Mouse (Mus musculus): ENCODE results near the gene Aftph. TPM values are rescaled to one million over a fixed set of nuclear protein-coding genes. Genes with fewer than 3 reads are reported as not detected.

Aftph gene
- polyA plus RNA-seq, 1 experiment: 36.1 TPM

DNA sequence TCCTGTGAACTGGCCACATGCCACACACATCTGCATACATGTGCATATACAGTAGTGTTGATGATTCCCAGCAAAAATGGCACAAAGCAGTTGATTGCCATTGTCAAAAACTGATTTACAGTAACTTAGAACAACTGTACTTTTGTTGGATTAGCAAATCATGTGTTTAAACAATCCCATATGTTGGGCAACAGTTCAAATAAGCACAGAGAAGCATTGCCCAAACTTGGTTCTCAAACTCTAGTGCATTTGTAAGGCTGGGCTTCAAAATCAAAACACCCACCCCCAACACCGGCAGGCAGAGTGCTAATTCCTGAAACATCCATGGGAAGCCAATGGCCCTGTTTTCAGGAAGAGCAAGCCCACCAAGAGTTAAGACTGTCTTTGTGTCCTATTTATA, 90.2 kb downstream of the Aftph start:
- no peak for DNase-seq (ENCODE audit: low read depth, low spot score)
- WGBS: 79% methylated on average over 1 of the region's 1 CpGs

DNA sequence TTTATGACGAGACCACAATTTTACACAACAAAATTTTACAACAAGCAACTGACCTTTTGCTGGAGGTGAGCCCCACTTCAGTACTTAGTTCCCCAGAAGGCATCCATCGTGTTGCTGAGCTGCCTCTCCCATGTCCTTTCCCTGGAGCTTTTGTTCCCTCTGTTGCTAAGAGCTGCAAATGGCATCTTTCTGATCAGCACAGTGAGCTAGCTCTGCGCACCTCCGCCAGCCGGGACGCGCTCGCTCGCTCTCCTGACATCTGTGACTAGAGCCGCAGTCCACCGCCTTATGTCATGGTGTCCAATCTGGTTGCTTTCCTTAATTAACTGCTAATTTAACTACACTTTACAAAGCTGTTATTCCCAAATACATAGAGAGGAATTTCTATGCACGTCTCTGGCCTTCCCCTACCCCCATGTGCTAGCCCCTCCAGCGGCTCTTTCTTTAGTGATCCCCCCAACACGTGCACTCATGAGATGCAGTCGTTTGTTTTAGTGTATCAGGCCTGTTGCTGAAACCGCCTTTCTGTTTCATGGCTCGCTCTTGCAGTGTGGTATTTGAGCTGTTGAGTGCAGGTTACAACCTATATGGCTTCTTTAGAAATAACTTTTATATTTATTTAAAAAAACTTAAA, 91.3 kb downstream of the Aftph start:
- WGBS: 93% methylated on average over 17 of the region's 17 CpGs
- DNase-seq (ENCODE audit: low read depth, low spot score): no peak

DNA sequence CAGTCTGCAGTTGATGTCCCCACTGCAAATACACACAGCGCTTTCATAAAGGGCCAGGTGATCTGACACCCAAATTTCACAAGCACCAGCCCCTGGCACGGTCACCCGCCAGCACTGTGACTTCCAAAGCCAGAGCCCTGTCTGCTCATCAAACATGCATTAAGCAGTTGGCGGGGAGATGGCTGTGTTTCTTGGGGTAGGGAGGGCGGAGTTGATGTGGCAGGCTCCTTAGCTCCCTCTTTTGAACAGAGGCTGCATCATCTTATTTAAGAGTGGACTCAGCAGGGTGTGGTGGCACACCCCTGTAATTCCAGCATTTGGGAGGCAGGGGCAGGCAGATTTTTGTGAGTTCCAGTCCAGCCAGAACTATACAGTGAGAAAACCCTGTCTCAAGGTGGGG, 91.9 kb downstream of the Aftph start:
- DNase-seq (ENCODE audit: low read depth, low spot score): no peak
- 74% methylated on average over 5 of the region's 5 CpGs for WGBS

GRCm38 (mm10) chr11:20647902-20648625, 93.3 kb downstream of the Aftph start:
- WGBS: 59% methylated on average over 19 of the region's 19 CpGs
- no peak for DNase-seq (ENCODE audit: low read depth, low spot score)

GRCm38 (mm10) chr11:20646986-20647726, 94.2 kb downstream of the Aftph start:
- WGBS: 71% methylated on average over 10 of the region's 10 CpGs
- DNase-seq (ENCODE audit: low read depth, low spot score): no peak

- no peak for DNase-seq (ENCODE audit: low read depth, low spot score)
- 74% methylated on average over 6 of the region's 6 CpGs for WGBS
Observed at GRCm38 (mm10) chr11:20646142-20646541, 95.2 kb downstream of the Aftph start.

- no peak for DNase-seq (ENCODE audit: low read depth, low spot score)
- WGBS: 76% methylated on average over 3 of the region's 3 CpGs
Observed at GRCm38 (mm10) chr11:20645521-20645920, 95.9 kb downstream of the Aftph start.

GRCm38 (mm10) chr11:20644872-20645271, 96.5 kb downstream of the Aftph start:
- DNase-seq (ENCODE audit: low read depth, low spot score): no peak

DNA sequence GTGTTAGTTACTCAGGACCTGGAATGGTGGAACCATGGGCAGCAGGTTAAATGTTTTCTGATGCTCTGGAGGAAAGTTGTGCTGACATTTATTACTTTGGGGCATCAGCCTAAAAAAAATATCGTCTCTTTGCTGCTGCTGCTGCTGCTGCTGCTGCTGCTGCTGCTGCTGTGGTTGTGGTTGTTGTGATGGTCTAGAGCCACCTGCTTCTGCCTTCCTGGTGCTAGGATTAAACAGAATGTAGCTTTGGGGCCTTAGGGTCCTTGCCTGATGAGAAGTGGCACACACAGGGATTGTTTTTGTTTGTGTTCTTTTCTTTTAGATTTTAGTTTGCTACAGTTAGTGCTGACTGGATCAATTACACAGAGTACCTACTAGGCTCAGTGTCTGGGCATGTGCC, 97.2 kb downstream of the Aftph start:
- 56% methylated on average over 1 of the region's 1 CpGs for WGBS
- DNase-seq (ENCODE audit: low read depth, low spot score): no peak

More at GRCm38 (mm10) chr11:20644872-20645271, 96.5 kb downstream of the Aftph start:
- WGBS: 71% methylated on average over 6 of the region's 6 CpGs

DNA sequence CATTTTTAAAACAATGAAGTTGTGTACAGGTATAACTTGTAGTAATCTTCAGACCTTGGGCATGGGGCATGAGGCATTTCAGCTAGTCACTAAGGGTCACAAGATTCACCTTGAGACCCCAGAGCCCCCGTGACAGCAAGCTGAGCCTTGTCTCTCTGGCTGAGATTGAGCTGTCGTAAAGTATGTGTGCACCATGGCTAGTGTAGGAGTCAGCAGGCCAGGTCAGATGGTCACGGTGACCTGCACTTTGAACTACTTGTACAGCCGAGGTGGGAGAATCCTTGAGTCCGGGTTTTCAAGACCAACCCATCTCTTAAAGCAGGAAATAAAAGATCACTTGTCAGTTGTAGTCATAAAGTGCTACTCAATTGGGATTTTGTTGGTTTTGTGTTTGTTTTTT, 98.2 kb downstream of the Aftph start:
- no peak for DNase-seq (ENCODE audit: low read depth, low spot score)
- 52% methylated on average over 5 of the region's 5 CpGs for WGBS

DNA sequence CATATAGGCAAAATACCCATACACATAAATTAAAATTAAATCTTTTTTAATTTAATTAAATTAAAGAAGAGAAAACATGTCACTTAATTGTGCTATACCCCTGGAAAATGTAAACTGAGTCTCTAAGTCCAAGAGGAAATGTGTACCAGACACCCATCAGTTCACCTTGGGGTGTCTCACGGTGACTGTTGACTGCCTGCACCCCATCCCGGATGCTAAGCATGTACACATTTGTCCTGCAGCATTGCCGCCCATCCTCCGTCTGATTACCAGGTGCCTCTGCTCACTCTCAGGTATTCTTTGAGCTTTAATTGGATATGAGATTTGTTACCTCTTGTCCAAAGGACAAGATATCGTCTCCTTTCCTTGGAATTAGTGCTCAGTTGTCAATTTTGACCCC, 99.1 kb downstream of the Aftph start:
- 91% methylated on average over 5 of the region's 5 CpGs for WGBS
- DNase-seq (ENCODE audit: low read depth, low spot score): no peak

DNA sequence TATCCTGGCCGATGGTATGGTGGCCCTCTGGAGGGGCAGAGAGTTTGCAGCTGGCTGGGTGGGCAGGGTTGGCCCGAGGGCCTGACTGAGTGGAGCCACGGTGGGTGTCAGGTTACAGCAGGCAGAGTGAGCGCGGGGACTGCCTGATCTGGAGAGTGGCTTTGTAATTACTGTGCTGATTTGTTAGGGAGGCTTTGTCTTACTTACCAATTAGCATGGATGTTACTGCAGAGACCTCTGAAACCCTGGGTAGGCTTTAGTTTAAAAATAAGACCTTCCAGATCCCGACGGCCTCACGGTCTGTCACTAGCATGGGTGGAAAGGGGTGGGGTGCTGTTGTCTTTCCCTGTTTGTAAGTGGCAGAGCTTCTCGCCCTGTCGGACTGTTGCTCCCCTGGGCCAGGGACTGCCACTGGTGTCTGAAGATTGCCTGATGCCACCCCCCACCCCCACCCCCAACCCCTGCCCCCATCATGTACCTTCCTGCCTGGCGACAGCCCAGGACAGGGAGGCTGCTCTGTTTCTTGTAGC, 101.4 kb downstream of the Aftph start:
- WGBS: 22% methylated on average over 11 of the region's 11 CpGs
- DNase-seq (ENCODE audit: low read depth, low spot score): no peak

GRCm38 (mm10) chr11:20638841-20639240, 102.5 kb downstream of the Aftph start:
- DNase-seq (ENCODE audit: low read depth, low spot score): peak; percentile 59
- WGBS: 13% methylated on average over 3 of the region's 3 CpGs

- DNase-seq (ENCODE audit: low read depth, low spot score): no peak
Observed at GRCm38 (mm10) chr11:20637060-20637459, 104.3 kb downstream of the Aftph start.

- DNase-seq (ENCODE audit: low read depth, low spot score): no peak
- 22% methylated on average over 4 of the region's 4 CpGs for WGBS
Observed at GRCm38 (mm10) chr11:20636114-20636513, 105.3 kb downstream of the Aftph start.

GRCm38 (mm10) chr11:20635646-20636045, 105.7 kb downstream of the Aftph start:
- 24% methylated on average over 6 of the region's 6 CpGs for WGBS
- DNase-seq (ENCODE audit: low read depth, low spot score): no peak

Other genes starting within 250 kb of the Aftph start
- 9.6 and 23.0 TPM in 2 replicates for gene Sertad2, start 198.3 kb downstream of the Aftph start, polyA plus RNA-seq (2012; rRNA removed)
- gene Lgalsl, start 89.5 kb upstream of the Aftph start, polyA plus RNA-seq (2012; rRNA removed): 7.6 and 11.8 TPM in 2 replicates

Measured in large intestine, adult 2 months (tissue).